Mouse (Mus musculus) right cerebral cortex, postnatal 25 days (tissue): ENCODE results near the gene Apobec3.
"Not testable (repeated sequence)": the region's sequence is repeated elsewhere in the genome, so short reads cannot be mapped to it uniquely, and the experiment has no call there.

Source experiments
- DNase-seq: peaks from one replicate; pipeline ENCODE4 v3.0.0; 2022

The Apobec3 gene

DNA sequence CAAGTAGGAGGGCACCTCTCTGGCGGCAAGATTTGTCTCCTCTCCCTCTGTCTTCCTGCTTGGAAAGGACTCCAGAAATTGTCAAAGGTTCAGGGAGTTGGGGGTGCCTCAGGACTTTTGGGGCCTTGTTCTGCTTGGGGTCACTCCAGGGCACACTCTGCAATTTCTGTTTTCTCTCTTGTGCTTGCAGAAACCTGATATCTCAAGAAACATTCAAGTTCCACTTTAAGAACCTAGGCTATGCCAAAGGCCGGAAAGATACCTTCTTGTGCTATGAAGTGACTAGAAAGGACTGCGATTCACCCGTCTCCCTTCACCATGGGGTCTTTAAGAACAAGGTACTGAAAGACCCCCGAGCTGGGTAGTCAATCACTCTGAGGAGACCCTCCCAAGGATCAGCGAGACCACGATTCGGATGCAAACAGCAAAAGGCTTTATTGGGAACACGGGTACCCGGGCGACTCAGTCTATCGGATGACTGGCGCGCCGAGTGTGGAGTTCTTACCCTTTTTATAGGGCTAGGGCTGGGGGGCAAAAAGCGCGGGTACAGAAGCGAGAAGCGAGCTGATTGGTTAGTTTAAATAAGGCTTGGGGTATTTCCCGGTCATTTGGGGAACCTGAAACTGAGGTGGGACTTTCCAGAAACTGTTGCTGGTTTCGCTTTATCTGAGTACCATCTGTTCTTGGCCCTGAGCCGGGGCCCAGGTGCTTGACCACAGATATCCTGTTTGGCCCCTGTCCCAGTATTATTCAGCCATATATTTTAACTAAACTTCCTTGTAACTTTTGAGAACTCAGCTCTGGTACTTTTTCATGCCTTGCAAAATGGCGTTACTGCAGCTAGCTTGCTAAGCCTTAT is 4.0 kb downstream of the Apobec3 start:
- not testable (repeated sequence) for DNase-seq

DNA sequence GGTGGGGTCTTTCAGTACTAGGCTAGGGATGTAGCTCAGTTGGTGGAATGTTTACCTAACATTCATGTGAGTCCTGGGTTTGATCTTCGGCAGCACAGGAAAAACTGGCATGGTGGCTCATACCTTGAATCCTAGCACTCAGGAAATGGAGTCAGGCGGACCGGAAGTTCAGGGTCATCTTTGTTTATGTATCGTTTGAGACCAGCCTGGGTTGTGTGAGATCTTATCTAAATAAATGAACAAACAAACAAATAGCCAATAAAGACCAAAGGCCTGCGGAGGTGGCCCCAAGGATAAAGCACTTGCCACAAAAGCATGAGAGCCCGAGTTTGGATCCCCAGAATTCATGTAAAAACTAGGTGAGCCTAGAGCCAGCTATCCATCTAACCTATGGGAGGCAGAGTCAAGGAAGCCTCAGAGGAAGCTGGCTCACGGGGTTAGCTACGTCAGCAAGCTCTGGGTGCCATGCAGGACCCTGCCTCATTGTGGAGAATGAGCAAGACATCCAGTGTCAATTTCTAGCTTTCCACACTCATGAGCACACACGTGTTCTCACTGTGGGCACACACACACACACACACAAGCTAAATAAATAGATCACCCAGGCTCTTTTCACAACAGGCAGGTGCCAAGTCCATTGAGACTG is 4.7 kb downstream of the Apobec3 start:
- DNase-seq: no peak

DNA sequence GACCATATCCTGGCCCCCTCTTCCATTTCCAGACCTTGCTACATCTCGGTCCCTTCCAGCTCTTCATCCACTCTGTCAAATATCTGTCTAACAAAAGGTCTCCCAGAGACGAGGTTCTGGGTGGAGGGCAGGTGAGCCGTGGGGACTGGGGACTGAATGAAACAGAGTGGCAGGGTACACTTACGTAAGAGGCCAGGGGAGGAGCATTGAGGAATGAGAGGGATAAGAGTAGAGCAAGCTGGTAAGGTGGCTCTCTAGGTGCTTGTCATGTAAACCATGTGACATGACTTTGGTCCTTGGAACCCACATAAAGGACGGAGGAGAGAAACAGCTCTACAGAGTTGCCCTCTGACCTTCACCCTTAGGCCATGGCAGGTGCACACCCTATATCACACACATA is 7.5 kb downstream of the Apobec3 start:
- DNase-seq: no peak

DNA sequence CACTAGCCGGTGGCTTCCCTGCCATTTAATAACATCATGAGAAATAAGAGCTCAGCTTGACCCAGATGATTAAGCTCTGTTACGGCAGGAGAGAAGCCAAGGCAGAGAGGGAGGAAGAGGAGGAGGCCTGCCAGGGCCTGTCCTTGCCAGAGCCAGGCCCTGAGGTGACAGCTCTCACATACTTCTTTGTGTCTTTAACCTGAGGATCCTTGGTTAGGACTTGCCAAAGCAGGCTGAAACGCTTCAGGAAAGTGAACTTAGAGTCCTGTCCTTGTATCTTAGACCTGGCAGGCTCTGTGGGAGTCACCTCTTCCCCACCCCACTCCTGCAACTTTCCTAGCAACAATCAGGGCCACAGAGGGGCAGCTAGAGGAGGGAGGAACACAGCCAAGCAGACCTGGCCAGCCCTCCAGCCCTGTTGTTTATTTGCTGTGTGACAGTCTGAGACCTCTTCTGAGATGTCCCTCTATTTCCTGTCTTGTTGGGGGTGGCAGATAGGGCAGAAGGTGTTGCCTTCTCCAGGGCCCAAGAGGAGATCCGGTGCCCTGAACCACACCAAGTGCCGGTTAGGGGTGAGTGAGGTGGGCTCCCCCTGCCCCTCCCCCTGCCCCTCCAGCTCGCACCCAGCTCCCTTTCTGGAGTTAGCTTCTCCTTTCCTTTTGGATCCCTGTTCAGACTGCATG is 8.5 kb downstream of the Apobec3 start:
- no peak for DNase-seq

DNA sequence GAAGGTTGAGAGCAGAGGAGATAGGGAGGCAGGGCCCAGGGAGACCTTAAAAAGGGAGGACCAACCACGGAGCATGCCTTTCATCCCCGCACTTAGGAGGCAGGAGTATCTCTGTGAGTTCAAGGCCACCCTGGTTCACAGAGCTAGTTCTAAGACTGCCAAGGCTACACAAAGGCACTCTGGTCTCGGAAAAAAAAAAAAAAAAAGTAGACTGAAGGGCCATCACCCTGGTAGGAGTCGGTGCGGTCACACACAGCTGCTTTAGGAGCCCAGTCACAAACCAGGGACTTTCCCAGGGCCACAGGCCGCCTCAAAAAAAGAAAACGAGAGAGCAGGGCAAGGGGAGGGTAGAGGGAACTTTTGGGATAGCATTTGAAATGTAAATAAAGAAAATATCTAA is 9.3 kb downstream of the Apobec3 start:
- no peak for DNase-seq

DNA sequence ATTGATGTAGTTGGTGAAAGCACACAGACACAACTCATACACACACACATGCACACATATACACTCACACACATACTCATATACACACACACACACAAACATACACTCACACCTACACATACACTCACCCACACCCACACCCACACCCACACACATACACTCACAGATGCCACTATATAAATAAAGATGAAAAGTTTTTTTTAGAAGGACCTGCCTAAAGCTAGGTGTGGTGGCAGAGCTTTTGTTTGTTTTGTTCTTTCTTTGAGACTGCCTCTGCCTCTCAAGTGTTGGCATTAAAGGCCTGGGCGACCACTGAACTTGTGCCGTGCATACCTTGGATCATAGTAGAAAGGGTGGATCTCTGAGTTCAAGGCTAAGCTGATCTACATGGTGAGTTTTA is 9.9 kb downstream of the Apobec3 start:
- no peak for DNase-seq

DNA sequence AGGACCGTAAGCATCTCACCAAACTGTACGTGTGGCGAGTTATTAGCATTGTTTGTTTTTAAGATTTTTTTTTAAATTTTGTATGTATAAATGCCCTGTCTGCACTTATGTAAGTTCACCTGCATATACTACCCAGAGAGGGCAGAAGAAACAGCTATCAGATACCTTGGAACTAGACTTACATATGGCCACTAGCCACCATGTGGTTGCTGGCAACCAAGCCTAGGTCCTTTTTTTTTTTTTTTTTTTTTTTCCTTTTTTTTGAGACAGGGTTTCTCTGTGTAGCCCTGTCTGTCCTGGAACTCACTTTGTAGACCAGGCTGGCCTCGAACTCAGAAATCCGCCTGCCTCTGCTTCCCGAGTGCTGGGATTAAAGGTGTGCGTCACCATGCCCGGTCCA is 11.6 kb downstream of the Apobec3 start:
- DNase-seq: not testable (repeated sequence)

DNA sequence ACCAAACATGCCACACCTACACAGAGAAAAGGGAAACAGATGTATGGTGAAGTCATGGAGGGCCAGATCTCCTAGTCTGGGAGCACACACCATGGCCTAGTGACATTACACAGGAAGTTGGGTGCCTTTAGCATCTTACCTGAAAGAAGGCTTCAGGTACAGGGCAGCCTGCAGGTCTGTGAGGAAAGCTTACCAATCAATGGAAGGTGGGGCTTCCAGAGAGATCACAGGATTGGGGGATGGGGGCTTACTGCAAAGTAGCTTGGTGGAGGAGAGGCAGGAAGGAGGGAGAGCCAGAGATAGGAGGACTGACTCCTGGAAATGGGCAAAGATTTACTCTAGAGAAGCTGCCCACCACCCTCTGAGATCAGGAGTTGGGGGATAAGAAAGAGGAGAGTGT is 12.5 kb downstream of the Apobec3 start:
- no peak for DNase-seq

DNA sequence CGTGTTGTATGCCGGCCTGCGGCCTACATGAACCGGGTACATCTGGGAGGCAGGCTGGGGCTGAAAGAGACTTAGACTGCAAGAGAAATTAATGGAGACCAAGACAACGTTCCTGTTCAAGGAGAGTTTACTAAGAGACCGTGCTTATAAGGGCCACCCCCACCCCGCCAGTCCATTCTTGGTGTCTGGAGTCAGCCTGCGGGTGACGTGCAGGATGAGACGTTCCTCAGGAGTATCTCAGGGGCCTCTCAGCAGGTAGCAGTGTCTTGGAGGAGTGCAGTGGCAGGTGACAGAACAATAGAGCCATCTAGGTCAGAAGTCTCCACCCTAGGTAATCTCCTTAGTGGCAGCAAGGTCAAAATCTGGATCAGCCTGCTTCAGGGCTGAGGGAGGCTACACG is 13.2 kb downstream of the Apobec3 start:
- not testable (repeated sequence) for DNase-seq

DNA sequence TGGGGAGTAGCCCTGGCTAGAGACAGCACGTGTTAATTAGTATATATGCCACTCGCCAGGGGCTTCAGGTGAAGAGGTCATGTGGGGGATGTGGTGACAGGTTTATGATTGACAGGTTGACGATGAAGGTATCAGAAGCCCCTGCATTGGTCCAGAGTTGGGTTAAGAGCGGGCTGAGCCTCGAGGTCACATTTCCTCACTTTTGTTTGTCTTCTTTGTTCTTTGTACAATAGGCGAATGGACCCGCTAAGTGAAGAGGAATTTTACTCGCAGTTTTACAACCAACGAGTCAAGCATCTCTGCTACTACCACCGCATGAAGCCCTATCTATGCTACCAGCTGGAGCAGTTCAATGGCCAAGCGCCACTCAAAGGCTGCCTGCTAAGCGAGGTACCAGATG is 13.8 kb downstream of the Apobec3 start:
- DNase-seq: no peak

DNA sequence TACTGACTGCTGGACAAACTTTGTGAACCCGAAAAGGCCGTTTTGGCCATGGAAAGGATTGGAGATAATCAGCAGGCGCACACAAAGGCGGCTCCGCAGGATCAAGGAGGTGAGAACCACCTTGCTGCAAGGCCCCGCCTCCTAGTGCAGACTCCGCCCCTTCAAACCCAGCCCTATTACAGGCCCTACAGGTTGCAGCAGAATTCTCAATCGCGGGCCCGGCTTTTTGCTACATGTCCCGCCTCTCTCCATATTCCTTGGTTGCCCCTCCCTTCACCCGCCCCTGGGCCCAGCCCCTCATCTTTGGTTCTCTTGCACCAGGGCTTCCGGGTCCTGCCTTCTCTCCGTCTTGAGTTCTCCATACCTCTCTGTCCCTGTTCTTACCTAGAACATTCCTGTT is 15.4 kb downstream of the Apobec3 start:
- no peak for DNase-seq

DNA sequence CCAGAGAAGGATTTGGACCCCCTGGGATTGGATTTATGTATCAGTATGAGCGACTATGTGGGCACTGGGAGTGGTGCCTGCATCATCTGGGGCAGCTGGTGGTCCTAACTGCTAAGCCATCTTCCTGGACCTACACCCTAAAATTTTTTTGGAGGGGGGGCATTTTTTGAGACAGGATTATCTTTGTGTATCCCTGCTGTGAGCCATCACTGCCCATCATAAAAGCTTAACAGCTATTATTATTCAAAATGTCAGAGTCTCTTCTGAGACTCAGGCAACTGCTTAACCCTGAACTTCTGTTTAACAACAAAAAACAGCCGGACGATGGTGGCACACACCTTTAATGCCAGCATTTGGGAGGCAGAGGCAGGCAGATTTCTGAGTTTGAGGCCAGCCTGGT is 17.5 kb downstream of the Apobec3 start:
- not testable (repeated sequence) for DNase-seq

DNA sequence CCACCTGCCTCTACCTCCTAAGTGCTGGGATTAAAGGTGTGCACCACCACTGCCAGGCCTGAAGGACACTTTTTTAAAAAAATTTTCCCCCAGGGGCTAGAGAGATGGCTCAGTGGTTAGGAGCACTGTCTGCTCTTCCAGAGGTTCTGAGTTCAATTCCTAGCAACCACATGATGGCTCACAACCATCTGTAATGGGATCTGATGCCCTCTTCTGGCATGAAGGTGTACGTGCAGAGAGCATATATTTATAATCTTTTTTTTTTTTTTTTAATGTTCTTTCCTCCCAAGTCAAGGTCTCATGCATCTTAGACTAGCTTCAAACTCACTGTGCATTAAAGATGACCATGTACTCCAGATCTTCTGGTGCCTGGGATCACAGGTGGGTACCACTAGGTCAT is 19.4 kb downstream of the Apobec3 start:
- not testable (repeated sequence) for DNase-seq

DNA sequence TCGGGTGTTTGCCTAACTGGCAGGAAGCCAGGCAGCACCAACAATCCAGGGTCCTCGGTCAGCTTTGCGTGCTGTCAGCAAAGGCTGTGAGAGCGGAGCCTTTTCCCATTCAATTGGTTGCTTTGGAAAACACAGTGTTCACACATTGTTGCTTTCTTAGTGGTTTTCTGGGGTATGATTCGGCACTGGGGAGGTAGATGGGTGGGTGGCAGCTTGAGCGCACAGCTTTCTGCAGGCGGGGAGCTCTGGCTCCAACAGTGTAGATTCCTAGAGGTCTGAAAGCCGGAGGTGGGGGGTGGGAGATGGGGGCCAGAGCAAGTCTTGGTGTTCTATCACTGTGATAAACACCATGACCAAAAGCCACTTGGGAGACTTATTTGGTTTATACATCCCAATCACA is 19.9 kb downstream of the Apobec3 start:
- DNase-seq: no peak

DNA sequence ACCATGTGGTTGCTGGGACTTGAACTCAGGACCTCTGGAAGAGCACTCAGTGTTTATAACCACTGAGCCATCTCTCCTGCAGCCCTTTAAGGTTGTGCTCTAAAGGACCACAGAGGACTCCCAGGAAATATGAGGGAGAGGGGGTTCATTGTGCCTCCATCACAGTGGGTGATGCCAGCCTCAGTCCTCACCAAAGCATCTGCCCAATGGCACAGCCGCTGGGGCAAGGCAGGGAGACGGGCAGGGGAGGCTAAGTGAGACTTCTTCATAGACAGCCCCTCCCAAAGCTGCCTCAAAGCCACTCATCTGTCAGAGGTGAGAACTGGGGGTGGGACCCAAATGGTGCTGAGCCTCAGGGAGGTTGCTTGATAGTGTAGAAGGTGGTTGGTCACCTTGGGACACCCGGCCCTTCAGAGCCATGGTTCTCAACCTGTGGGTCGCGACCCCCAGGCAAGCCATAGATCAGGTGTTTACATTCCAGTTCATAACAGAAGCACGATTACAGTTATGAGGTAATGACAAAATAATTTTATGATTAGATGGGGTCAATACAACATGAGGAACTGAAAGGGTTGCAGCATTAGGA is 22.4 kb downstream of the Apobec3 start:
- DNase-seq: no peak

DNA sequence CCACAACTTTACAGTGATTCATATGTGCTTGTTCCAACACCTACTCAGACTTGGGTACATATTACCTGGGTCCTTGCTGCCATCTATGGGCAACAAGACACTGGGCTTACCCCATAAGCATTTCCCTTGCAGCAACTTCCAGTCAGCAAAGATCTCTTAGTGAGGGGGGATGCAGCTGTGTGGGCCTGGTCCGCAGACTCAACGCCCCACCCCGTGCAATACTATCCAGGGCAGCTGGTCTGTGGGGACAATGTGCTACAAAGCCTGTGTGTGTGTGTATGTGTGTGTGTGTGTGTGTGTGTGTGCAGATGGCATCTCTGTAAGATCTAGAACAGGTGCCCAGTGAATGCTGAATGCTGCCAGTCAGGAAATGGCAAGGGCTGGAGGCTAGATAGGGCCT is 22.9 kb downstream of the Apobec3 start:
- DNase-seq: peak; percentile 24

DNA sequence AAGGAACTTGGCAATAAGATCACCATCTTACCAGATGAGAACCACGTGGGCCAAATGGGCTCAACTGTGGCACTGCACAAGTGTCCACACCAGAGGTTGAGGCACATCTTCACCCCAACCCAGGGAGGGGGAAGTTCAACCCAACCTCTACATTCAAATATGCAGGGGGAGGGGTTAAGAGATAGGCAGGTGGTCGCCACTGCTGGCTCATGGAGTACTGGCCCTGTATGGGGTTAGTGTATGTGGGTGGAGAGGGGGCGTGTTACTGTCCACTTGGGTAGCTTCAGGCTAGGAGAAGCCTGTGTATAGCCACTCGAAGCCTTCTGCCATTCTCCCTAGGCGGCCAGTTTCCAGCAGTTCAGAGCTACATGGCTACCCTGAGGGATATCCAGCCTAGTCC is 24.7 kb downstream of the Apobec3 start:
- no peak for DNase-seq

DNA sequence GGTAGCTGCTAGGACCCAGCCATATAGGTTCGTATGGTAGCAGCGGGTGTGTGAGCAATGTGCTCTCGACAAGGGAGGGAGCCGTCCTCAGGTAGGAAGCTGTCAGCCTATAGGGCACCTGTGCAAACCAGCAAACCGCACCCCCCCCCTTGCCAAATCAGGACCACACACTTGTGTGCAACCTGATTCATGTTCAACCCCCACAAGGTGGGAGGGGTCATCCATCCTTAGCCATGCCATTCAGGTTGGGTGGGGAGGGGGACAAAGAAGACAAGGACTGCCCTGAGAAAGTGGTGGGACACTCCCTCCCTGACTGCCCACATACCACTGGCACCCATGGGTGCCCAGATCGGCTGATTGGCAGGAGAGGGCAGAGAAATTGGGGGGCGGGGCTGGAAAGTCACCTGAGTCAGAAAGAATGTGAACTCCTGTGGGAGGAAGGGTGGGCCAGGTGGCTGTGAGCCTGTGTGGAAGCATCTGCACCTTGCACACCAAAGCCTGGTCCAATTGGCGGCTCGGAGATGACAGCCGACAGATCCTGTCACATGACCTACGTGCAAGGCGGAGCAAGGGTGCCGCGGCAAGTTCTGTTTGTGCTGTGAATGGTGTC is 25.8 kb downstream of the Apobec3 start:
- DNase-seq: no peak

DNA sequence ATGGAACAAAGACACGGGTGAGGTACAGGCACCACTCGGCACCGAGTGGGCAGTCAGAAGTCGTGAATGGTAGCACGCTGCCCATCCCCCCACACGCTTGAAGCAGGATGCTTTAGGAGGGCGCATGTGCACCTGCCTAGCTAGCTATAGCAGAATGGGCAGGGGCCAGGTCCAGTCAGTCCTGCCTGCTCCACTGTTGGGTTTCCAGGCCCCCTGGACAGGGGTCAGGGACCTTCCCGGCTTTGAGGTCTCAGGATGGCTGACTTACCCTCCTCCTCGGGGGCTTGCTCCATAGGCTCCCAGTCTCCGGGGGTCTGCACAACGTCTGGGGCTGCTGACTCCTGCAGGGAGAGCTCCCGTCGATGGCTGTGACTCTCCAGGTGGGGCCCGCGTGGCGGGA is 27.0 kb downstream of the Apobec3 start:
- no peak for DNase-seq

DNA sequence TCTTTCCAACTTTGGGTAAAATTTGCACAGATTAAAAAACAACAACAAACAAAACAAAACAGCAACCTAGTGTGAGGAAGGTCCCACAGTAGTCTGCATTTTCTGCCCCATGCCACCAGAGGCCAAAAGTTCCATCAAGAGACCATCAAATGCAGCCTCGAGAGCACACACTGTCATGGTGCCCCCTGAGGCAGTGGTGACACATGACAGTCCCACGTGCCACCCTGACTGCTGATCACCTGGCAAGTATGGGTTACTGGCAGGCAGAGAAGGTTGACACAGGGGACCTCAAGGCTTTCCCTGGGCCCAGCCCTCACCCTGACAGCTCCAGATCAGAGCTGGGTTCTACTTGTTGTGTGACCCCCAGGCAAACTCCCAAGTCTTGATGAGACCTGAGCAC is 28.3 kb downstream of the Apobec3 start:
- no peak for DNase-seq

DNA sequence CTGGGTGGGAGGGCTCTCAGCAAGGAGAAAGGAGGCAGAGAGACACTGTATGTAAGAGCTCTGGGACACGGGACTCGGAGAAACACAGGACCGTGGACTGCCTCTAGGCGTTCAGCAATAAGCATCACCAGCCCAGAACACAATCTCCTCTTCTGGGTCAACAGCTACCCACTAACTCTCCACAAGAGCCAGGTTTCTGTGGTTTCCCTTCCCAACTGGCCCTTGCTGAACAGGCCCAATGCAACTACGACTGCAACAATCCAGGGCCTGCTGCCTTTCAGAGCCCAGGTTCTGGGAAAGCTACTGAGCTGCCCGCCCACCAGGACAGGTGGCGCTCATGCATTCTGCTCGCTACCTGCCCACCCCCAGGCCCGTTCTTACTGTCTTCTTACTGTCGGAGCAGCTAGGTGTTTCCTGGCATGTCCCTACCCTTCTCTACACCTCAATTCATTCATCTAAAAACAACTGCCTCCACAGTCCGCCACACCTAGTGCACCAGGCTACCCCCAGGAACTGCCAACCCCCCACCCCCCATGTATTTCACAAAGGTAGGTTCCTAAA is 35.5 kb downstream of the Apobec3 start:
- peak; percentile 48 for DNase-seq

DNA sequence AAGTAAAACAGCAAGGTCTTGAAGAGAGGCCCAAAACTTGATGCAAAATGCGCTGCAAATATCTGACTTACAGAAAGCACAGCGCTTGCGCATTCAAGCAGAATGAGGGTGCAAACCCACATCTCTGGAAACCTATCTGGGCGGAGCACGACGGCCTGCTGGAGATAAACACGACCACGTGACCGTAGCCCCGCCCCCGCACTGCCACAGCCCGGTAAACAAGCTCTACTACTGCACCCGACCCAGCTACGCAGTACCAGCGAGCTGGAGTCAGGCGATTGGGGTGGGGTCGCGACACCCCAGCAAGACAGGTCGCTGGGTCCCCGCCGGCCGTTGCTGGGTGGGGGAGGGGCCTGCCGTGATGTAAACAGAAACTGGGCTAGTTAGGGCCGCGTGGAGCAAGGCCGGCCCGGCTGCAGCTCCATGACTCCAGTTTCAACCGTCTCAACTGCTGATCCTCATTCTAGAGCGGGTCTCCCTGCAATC is 36.2 kb downstream of the Apobec3 start:
- DNase-seq: peak; percentile 87

DNA sequence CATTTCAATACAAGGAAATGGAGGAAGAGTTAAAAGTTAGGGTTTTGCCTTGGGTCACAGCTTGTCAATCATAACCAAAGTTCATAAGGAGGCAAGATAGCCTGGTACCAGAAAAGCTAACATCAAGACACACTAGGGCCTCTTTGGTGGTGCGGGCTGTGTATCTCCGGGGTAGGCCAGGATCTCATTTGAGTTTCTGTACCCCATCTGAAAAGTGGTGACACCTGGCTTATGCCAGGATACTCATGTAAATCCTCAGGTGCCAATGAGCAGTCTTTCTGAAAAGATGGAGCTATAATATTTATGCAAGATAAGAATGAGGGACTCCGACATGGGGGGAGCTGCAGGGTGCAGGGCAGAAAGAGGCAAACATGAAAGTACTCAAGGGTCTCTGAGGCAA is 36.9 kb downstream of the Apobec3 start:
- no peak for DNase-seq
